Mouse (Mus musculus): ENCODE measurements at regions not wholly inside any gene's neighbourhood (a gene's known extent, or its start where the extent isn't known, plus 50 kb on each side); places are given as distances from the start of the nearest gene placed in this dataset.

DNA sequence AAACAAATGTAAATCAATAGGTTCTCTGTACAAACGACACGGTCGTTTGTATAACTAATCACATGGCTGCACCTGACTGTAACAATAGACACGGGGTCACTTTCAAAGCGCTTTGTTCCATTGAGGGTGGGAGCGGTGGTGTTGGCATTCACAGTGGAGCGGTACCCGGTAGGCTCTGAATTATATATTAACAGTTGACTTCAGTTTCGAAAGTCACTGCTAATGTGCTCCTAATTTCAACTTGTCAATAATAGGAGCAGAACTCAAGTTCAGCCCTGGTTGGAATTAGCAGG is 160.8 kb upstream of the Tll1 start:
- no peak for DNase-seq (ENCODE audit: low read depth)
- TF ChIP-seq POLR2A (IDR thresholded peaks at IDR 0.05; ENCODE audit: borderline replicate concordance, extremely low read depth, insufficient read depth, insufficient read length, poor library complexity, severe bottlenecking): no peak
- no peak for TF ChIP-seq CTCF (IDR thresholded peaks at IDR 0.05; ENCODE audit: borderline replicate concordance, extremely low read depth, insufficient read depth, insufficient read length)

DNA sequence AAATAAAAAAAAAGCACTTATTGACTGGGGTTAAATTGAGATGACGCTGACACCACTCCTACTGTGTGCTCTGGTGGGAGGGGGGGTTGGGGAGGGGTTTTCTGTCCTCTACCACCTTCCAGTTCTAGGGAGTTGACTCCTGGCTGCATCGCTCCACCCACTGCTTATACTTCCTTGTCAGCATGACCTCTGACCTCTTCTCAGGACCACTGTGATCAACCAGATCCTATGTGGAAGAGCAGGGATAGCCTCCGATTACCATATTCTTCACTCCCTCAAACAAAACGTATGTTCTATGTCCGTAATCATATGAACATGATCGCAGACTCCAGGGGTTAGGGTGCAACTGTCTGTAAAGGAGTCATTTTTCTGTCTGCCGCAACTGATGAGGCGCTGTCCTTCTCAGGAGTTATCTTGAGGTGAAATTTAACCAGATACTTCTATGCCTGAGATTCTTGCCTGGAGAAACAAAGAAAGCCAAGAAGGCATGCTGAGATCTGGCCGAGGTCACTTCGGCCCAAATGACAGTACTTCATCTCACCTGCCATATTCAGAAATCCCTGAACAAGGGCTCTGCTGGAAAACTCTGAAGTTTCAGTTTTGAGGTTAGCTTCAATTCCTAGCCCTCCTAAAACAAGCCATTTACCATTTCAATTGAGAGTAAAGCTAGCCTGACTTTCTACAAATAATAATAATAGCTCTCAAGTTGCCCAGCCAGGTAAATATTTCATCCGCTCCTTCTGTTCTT is 160.3 kb upstream of the Tll1 start:
- no peak for DNase-seq (ENCODE audit: low read depth)
- TF ChIP-seq CTCF (IDR thresholded peaks at IDR 0.05; ENCODE audit: borderline replicate concordance, extremely low read depth, insufficient read depth, insufficient read length) (no peak), POLR2A (IDR thresholded peaks at IDR 0.05; ENCODE audit: borderline replicate concordance, extremely low read depth, insufficient read depth, insufficient read length, poor library complexity, severe bottlenecking) (no peak)

DNA sequence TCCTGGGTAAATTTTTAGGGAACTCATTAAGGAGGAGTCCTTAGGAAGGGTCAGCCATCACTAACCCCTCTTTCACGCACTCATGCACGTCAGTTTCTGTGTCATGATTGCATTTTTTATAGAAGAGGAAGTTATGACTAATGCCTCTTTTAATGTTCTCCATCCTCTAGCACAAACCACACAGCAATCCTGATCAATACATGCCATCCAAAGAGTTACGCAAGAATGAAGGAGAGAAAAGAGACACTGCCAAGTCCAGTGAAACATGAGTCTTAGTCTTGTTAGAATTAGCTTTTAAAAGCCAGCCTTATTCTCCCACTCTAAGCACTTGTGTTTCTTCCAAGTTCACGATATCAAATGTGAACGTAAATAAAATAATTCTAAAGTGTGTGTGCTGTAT is 151.0 kb upstream of the Tll1 start:
- no peak for TF ChIP-seq POLR2A (IDR thresholded peaks at IDR 0.05; ENCODE audit: borderline replicate concordance, extremely low read depth, insufficient read depth, insufficient read length, poor library complexity, severe bottlenecking)
- no peak for DNase-seq (ENCODE audit: low read depth)

DNA sequence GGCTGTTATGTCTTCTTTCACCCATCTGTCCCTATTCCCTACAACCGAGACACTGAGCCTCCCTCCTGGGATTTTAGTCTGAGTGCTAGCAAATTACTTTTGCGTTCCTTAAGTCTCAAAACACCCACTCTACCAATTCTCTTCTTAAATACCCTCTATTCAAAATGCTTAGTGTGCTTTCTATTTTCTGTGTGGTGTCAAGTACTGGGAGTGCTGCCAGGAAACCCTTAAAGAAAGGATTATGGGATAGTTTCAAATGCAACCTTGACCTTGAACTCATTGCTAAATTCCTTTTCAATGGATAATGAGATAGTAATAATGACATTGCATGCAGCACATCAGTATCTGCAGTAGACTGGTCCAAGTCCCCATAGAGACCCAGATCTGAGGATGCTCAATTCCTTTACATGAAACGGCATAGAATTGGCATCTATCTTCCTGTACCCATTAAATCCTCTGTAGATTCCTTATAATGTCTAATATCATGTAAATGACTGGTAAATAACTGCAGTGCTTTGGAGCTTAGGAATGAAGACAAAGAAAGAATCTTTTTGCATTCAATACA is 142.1 kb upstream of the Tll1 start:
- no peak for TF ChIP-seq POLR2A (IDR thresholded peaks at IDR 0.05; ENCODE audit: borderline replicate concordance, extremely low read depth, insufficient read depth, insufficient read length, poor library complexity, severe bottlenecking)
- TF ChIP-seq CTCF (IDR thresholded peaks at IDR 0.05; ENCODE audit: borderline replicate concordance, extremely low read depth, insufficient read depth, insufficient read length): no peak
- peak; percentile 84 for DNase-seq (ENCODE audit: low read depth)

DNA sequence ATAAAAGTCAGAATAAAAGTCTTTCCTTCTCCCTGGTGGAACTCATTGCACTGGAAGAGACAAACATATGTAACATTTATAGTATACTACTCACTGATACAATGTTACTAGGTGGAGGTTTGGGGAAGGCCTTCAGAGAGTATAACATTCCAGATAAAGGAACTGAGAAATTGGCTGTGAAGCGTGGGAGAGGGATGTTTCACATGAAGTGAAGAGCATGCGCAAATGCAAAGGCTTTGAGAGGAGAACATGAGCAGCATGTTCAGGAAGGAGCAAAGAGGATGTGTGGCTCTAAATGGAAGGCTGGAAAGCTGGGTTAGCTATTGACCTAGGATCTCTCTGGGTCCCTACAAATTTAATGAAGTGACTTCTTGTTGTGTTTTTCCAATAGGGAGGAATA is 141.4 kb upstream of the Tll1 start:
- TF ChIP-seq POLR2A (IDR thresholded peaks at IDR 0.05; ENCODE audit: borderline replicate concordance, extremely low read depth, insufficient read depth, insufficient read length, poor library complexity, severe bottlenecking) (no peak), CTCF (IDR thresholded peaks at IDR 0.05; ENCODE audit: borderline replicate concordance, extremely low read depth, insufficient read depth, insufficient read length) (no peak)
- DNase-seq (ENCODE audit: low read depth): no peak

GRCm38 (mm10) chr8:64346428-64346827 is 140.4 kb upstream of the Tll1 start:
- TF ChIP-seq POLR2A (IDR thresholded peaks at IDR 0.05; ENCODE audit: borderline replicate concordance, extremely low read depth, insufficient read depth, insufficient read length, poor library complexity, severe bottlenecking): no peak
- TF ChIP-seq CTCF (IDR thresholded peaks at IDR 0.05; ENCODE audit: borderline replicate concordance, extremely low read depth, insufficient read depth, insufficient read length): no peak
- peak; percentile 54 for DNase-seq (ENCODE audit: low read depth)

DNA sequence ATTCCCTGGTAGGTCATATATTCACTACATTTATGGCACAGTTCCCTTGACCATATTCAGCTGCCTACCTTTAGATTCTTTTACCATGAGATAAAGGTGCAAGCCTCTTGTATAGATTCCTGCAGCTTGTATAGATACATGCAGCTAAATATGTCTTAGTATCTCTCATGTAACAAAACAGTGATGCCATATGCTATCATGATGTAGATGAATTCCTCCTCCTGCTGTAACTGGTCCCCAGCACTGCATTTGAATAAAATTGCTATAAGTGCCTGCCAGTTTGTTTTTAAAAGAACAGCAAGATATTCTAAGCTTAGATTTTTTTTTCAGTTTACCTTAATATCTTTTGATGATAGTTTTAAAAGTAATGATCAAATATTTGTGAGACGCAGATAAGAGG is 138.9 kb upstream of the Tll1 start:
- no peak for DNase-seq (ENCODE audit: low read depth)
- no peak for TF ChIP-seq CTCF (IDR thresholded peaks at IDR 0.05; ENCODE audit: borderline replicate concordance, extremely low read depth, insufficient read depth, insufficient read length)
- no peak for TF ChIP-seq POLR2A (IDR thresholded peaks at IDR 0.05; ENCODE audit: borderline replicate concordance, extremely low read depth, insufficient read depth, insufficient read length, poor library complexity, severe bottlenecking)

DNA sequence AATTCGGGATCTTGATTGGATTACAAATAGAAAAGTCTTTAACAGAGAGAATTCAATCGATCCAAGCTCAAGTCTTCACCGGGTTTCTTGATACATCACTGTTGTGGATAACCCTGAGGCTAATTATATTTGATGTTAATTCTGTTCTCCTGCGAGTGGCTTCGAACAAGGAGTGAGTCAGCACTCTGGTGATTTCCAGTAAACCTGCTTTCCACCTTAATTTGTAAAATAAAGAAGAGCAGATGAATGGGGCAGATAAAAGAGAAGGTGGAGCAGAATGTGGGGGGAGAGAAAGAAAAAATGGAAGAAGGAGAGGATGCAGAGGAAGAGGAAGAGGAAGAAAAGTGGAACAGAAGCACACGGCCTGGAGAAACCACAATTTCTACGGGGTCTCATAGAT is 137.5 kb upstream of the Tll1 start:
- DNase-seq (ENCODE audit: low read depth): no peak
- TF ChIP-seq CTCF (IDR thresholded peaks at IDR 0.05; ENCODE audit: borderline replicate concordance, extremely low read depth, insufficient read depth, insufficient read length) (no peak), POLR2A (IDR thresholded peaks at IDR 0.05; ENCODE audit: borderline replicate concordance, extremely low read depth, insufficient read depth, insufficient read length, poor library complexity, severe bottlenecking) (no peak)

DNA sequence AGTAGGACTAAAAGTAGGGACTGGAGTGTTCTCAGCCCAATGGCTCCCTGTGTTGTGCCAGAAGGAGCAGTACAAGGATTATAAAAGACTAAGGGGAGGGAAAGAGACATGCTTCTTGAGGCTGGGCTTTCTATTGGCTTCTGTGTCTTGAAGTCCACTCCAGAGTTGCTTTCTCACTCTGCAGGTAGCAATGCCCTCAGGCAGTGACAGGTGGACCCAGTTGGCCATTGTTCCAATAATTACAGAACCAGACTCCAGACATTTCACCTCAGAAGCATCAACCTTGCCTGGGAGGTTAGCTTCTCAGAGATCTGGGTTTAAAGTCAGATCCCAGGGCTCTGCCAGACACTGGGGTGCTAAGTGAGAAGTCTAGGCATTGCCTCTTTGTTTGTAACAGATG is 136.3 kb upstream of the Tll1 start:
- no peak for DNase-seq (ENCODE audit: low read depth)
- TF ChIP-seq CTCF (IDR thresholded peaks at IDR 0.05; ENCODE audit: borderline replicate concordance, extremely low read depth, insufficient read depth, insufficient read length) (no peak), POLR2A (IDR thresholded peaks at IDR 0.05; ENCODE audit: borderline replicate concordance, extremely low read depth, insufficient read depth, insufficient read length, poor library complexity, severe bottlenecking) (no peak)

DNA sequence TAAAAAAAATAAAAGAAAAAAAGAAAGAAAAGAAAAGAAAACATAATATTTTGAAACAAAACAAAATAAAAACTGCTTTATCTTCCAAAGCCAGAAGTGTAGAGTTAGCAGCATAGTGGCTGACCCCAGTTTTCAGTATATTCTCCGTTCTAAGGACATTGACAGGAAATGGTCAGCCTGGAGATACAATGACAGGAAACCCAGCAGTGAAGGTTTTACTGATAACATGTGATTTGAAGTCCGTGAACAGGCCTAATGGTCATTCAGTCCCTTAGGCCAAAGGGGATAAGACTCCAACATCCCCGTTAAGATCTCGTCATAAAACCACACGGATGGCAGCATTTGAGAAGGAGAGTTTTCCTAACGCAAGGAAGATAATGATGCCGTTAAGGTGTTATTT is 131.3 kb upstream of the Tll1 start:
- TF ChIP-seq CTCF (IDR thresholded peaks at IDR 0.05; ENCODE audit: borderline replicate concordance, extremely low read depth, insufficient read depth, insufficient read length) (no peak), POLR2A (IDR thresholded peaks at IDR 0.05; ENCODE audit: borderline replicate concordance, extremely low read depth, insufficient read depth, insufficient read length, poor library complexity, severe bottlenecking) (no peak)
- DNase-seq (ENCODE audit: low read depth): no peak

GRCm38 (mm10) chr8:64336546-64336945 is 130.5 kb upstream of the Tll1 start:
- peak; percentile 12 for DNase-seq (ENCODE audit: low read depth)
- no peak for TF ChIP-seq POLR2A (IDR thresholded peaks at IDR 0.05; ENCODE audit: borderline replicate concordance, extremely low read depth, insufficient read depth, insufficient read length, poor library complexity, severe bottlenecking)
- TF ChIP-seq CTCF (IDR thresholded peaks at IDR 0.05; ENCODE audit: borderline replicate concordance, extremely low read depth, insufficient read depth, insufficient read length): no peak

DNA sequence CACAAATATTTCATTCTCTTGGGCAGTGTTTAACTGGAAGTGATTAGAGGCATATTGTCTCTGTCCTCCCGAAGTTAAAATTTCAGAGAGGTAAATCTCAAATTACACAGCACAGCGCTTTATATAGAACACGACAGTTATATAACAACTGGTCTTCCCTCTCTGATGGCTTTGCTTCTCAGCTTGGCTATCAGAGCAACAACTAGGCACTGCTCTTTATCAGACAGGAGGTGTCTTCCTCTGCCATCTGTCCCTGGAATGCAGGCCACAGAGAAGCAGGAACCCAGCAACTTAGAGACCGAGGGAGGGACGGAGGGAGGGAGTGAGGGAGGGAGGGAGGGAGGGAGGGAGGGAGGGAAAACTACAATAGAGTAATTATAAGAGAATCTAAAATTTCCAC is 129.4 kb upstream of the Tll1 start:
- DNase-seq (ENCODE audit: low read depth): no peak
- TF ChIP-seq CTCF (IDR thresholded peaks at IDR 0.05; ENCODE audit: borderline replicate concordance, extremely low read depth, insufficient read depth, insufficient read length) (no peak), POLR2A (IDR thresholded peaks at IDR 0.05; ENCODE audit: borderline replicate concordance, extremely low read depth, insufficient read depth, insufficient read length, poor library complexity, severe bottlenecking) (no peak)
